Mouse (Mus musculus) bone marrow, adult 2 months (tissue): Measurements from ENCODE around the gene Tnfrsf19. TPM values are rescaled to one million over a fixed set of nuclear protein-coding genes. Genes with fewer than 3 reads are reported as not detected.

Experiments
- H3K27ac ChIP-seq: fragments of 200-500 bp; 2 replicates; pipeline ENCODE4 v1.5.1; 2012; ENCODE audit warnings: low read depth, mild to moderate bottlenecking, control low read depth, inconsistent platforms, low read length; ENCODE audit not compliant: control insufficient read depth, poor library complexity, insufficient read depth
- H3K4me1 ChIP-seq: fragments of 200-500 bp; 2 replicates; pipeline ENCODE4 v1.6.1; 2011; ENCODE audit warnings: low read length; ENCODE audit not compliant: control insufficient read depth, insufficient read depth
- H3K4me3 ChIP-seq: fragments of 200-500 bp; replicated peaks from 2 replicates; pipeline ENCODE3; 2011; ENCODE audit warnings: mild to moderate bottlenecking, low read depth, low read length, control low read depth; ENCODE audit not compliant: control insufficient read depth
- CTCF ChIP-seq: fragments of 200-500 bp; IDR thresholded peaks from 2 replicates; pipeline ENCODE4 v1.5.1; 2011; ENCODE audit warnings: low read length, control low read depth; ENCODE audit not compliant: control insufficient read depth, insufficient read depth
- POLR2A ChIP-seq: fragments of 200-500 bp; IDR thresholded peaks from 2 replicates; pipeline ENCODE4 v1.6.1; 2011; ENCODE audit warnings: low read depth, mild to moderate bottlenecking, control low read depth, low read length, borderline replicate concordance; ENCODE audit not compliant: control insufficient read depth
- whole genome bisulfite sequencing: fragments of 180-500 bp; shearing (Covaris S2); methylation state at CpG from one replicate; pipeline ENCODE4 v1.1.7; 2018; 5-methylcytosine and 5-hydroxymethylcytosine counted together
- polyA plus RNA-seq: library from polyadenylated mRNA; stranded (reverse); fragments of >200 nt; gene quantifications from 2 replicates; pipeline ENCODE4 v1.2.4, GENCODE M21; 2011; ENCODE audit warnings: low replicate concordance; ENCODE audit not compliant: missing spikeins, insufficient read depth, insufficient read length

Gene Tnfrsf19
- 2.9 and 3.2 TPM in 2 replicates for polyA plus RNA-seq

GRCm38 (mm10) chr14:61046091-61046681, at the start of gene Tnfrsf19:
Gene Tnfrsf19 (minus strand): TSS chr14:61046490.
- Histone ChIP-seq H3K27ac (peak within 1 kb of the TSS; percentile 53), H3K4me3 (peak within 1 kb of the TSS; percentile 77), H3K4me1 (no peaks in the 10 kb centered on the region)
- TF ChIP-seq CTCF, result no peak
- TF ChIP-seq POLR2A, result peak; percentile 35; the same call in 1 of the 2 replicates
- under 1% methylated on average over 38 of the region's 38 CpGs for WGBS

- Histone ChIP-seq H3K27ac (no peak overlapping the region), H3K4me3 (no peak overlapping the region), H3K4me1 (no peaks in the 10 kb centered on the region)
- 80% methylated on average over 3 of the region's 3 CpGs for WGBS
- no peak for TF ChIP-seq CTCF
- no peak for TF ChIP-seq POLR2A
These were observed 45.8 kb upstream of the Tnfrsf19 start for GRCm38 (mm10) chr14:61092073-61092472.

DNA sequence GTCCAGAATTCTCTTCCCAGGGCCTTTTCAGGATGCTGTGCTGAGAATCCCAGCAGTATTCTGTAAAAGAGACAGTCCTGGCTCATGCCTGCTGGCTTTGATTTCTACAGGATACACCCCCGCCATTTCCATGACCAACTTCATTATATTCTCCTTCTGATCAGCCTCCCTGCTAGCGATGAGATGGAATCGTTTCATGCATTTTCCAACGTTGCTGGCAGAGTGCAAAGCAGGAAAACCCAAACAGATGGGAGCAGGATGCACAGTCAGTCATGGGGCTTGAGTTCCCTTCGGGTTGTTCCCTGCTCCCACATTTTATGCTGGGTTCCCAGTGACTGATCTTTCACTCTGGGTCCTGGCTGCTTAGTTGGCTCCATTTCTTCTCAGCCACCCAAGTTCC, 44.7 kb upstream of the Tnfrsf19 start:
- Histone ChIP-seq H3K27ac (no peak overlapping the region), H3K4me3 (no peak overlapping the region), H3K4me1 (no peaks in the 10 kb centered on the region)
- 74% methylated on average over 5 of the region's 5 CpGs for WGBS
- no peak for TF ChIP-seq POLR2A
- no peak for TF ChIP-seq CTCF

- Histone ChIP-seq H3K4me3 (no peak overlapping the region), H3K27ac (no peak overlapping the region), H3K4me1 (no peaks in the 10 kb centered on the region)
- TF ChIP-seq CTCF (no peak), POLR2A (no peak)
- WGBS, result 76% methylated on average over 8 of the region's 8 CpGs
These were observed 41.9 kb upstream of the Tnfrsf19 start for GRCm38 (mm10) chr14:61088187-61088586.

DNA sequence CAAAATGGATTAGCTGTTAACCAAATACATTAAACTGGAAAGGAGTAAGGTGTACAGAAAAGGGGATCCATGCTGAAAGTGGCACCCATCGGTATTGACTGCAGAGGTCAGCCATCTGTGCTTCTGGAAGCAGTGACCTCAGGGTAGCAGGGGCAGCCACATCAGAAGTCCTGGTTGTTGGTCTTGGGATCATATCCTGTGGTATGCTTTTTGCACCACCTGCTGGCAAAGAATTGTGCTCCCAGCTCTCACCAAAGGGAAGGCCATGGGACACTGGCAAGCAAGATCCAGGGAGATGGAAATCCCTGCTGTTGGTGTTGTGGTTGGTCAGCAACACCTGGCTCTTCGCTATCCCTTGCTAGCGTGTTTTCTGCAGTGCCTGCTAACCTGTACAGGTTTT, 39.0 kb upstream of the Tnfrsf19 start:
- 74% methylated on average over 3 of the region's 3 CpGs for WGBS
- Histone ChIP-seq H3K27ac (no peak overlapping the region), H3K4me1 (no peaks in the 10 kb centered on the region), H3K4me3 (no peak overlapping the region)
- TF ChIP-seq CTCF, result 0 out of 2 replicates have a peak, but pooled peaks have one; percentile 23
- TF ChIP-seq POLR2A, result no peak

DNA sequence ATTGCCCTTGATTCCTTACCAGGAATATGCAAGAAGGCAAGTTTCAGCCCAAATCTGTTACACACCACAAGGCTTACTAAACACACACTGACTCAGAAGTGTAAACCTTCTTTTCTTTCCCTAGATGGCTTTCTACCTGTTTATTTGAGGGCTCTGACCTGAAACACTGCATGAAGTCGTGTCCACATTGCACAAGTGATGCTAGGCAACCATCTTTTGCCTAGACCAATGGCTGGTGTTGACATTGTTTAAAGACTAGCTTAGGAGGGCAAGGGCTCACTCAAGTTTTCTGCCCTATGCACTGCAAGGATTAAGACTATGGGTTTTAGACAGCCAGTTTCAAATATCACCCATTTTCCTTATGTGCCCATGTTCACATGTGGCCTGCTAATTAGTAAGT, 23.3 kb upstream of the Tnfrsf19 start:
- Histone ChIP-seq H3K4me1 (no peaks in the 10 kb centered on the region), H3K27ac (no peak overlapping the region), H3K4me3 (no peak overlapping the region)
- no peak for TF ChIP-seq CTCF
- no peak for TF ChIP-seq POLR2A
- WGBS, result 57% methylated on average over 1 of the region's 1 CpGs

- H3K27ac ChIP-seq, result no peak overlapping the region
- no peaks in the 10 kb centered on the region for H3K4me1 ChIP-seq
- TF ChIP-seq CTCF (no peak), POLR2A (no peak)
- WGBS, result 33% methylated on average over 3 of the region's 3 CpGs
- H3K4me3 ChIP-seq, result no peak overlapping the region
These were observed 15.4 kb upstream of the Tnfrsf19 start for GRCm38 (mm10) chr14:61061729-61062128.

DNA sequence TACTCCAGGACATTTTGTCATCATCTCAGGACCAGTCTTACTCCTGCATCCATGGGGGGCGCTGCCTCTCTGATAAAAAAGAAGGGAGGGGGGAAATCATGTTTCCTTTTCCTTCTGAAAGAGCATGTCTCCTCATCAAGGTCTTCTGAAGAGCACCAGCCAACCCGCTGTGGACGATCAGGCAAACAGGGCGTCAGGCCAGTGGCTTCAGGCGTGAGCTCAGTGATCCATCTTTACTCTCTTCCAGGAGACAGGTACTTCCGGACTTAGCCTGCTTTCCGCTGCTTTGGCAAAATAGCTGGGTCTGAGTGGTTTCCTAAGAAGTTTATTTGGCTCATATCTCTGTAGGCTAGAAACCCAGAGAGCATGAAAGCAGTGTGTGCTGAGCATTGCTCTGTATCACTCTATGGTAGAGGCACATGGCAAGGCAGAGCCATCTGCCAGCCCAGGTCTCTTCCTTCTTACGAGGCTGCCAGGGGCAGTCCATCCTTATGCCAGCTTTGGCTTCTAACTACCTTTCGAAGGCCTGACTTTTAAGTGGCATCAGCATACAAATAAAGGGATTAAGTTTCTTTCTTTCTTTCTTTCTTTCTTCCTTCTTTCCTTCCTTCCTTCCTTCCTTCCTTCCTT, 13.1 kb upstream of the Tnfrsf19 start:
- 87% methylated on average over 9 of the region's 9 CpGs for WGBS

More for the DNA sequence above, 13.1 kb upstream of the Tnfrsf19 start:
- no peak overlapping the region for H3K27ac ChIP-seq
- no peak overlapping the region for H3K4me3 ChIP-seq
- no peaks in the 10 kb centered on the region for H3K4me1 ChIP-seq
- TF ChIP-seq CTCF (no peak), POLR2A (no peak)
